ENCODE assay signal across 36 mouse cellular contexts in genomic region chr5:41821158-41821557, GRCm38 (mm10). TPM values are rescaled to one million over a fixed set of nuclear protein-coding genes. Genes with fewer than 3 reads are reported as not detected.
"Had no signal": no experiment of that assay in that cellular context is flagged by ENCODE, and none has a peak within 500 bp of the region (broad histone marks: within the 10 kb centered on the region; RNA-seq: fewer than 3 reads in every experiment).

No protein-coding gene starts in this region.

- H3K4me3 ChIP-seq: heart, adult 2 months; heart, embryonic 13.5 days; heart, embryonic 15.5 days; hindbrain, embryonic 13.5 days; hindbrain, embryonic 15.5 days; intestine, embryonic 15.5 days; layer of hippocampus, adult 2 months; left cerebral cortex, adult 2 months; limb, embryonic 10.5 days; limb, embryonic 12.5 days; liver, embryonic 13.5 days had no signal

- H3K27me3 ChIP-seq: heart, embryonic 13.5 days; heart, embryonic 15.5 days; hindbrain, embryonic 13.5 days; hindbrain, embryonic 15.5 days; intestine, embryonic 15.5 days; limb, embryonic 12.5 days; liver, embryonic 13.5 days had no signal

- H3K4me1 ChIP-seq: heart, embryonic 15.5 days; hindbrain, embryonic 13.5 days; hindbrain, embryonic 15.5 days; intestine, embryonic 15.5 days; limb, embryonic 10.5 days; limb, embryonic 12.5 days; liver, embryonic 13.5 days had no signal

- DNase-seq: gastrocnemius, postnatal 14 days; gastrocnemius, postnatal 36 days; heart, adult 11 months; heart, adult 2 months; heart, postnatal 14 days; heart, postnatal 36 days; kidney, adult 18-20 months; kidney, adult 8-10 months; kidney, postnatal 10 days; kidney, postnatal 25 days; kidney, postnatal 4 days; liver, embryonic 13.5 days had no signal

- H3K9me3 ChIP-seq: heart, embryonic 13.5 days; heart, embryonic 15.5 days; hindbrain, embryonic 13.5 days; hindbrain, embryonic 15.5 days; intestine, embryonic 15.5 days; limb, embryonic 10.5 days; limb, embryonic 12.5 days; liver, embryonic 13.5 days had no signal

- ATAC-seq: hindbrain, postnatal 0 days; intestine, embryonic 15.5 days; intestine, postnatal 0 days had no signal

RNA-seq across cellular contexts. Expression of gene Nkx3-2, which starts 56.9 kb away (rescaled TPM):
- total RNA-seq: gastrocnemius, adult 18-20 months; gastrocnemius, adult 8-10 months; gastrocnemius, postnatal 14 days; gastrocnemius, postnatal 36 days; heart, adult 2 months; heart, postnatal 14 days; heart, postnatal 36 days; hematopoietic stem cell, adult 5-6 weeks; hindbrain, postnatal 0 days; layer of hippocampus, adult 2 months; layer of hippocampus, postnatal 10 days; layer of hippocampus, postnatal 25 days; left cerebral cortex, adult 2 months; left cerebral cortex, postnatal 14 days; left cerebral cortex, postnatal 36 days; liver, adult 2 months had no signal
- polyA plus RNA-seq: gonadal fat pad, adult 2 months; heart, embryonic 11.5 days; heart, embryonic 15.5 days; heart, postnatal 0 days; hindbrain, embryonic 13.5 days; hindbrain, embryonic 15.5 days; hindbrain, postnatal 0 days; kidney, embryonic 14.5 days; kidney, embryonic 16.5 days; liver, adult 2 months; liver, embryonic 13.5 days had no signal
